Mouse (Mus musculus) hindbrain, embryonic 13.5 days (tissue): ENCODE results near the gene Pdpk1. TPM values are rescaled to one million over a fixed set of nuclear protein-coding genes. Genes with fewer than 3 reads are reported as not detected.
A peak's percentile ranks its signal among the peaks of the same experiment; 100 is the strongest.

ENCODE experiments used
- ATAC-seq: fragments of 200-750 bp; cut with Nextera tagmentation; 2 replicates; pipeline ENCODE4 v1.8.0; 2017; ENCODE audit warnings: moderate TSS enrichment; ENCODE audit not compliant: low FRiP score
- H3K27ac ChIP-seq: fragments of 300-500 bp; sonication (generic); 2 replicates; pipeline ENCODE4 v1.5.1; 2015; ENCODE audit warnings: inconsistent platforms, mild to moderate bottlenecking, moderate library complexity
- H3K27me3 ChIP-seq: fragments of 300-500 bp; sonication (generic); 2 replicates; pipeline ENCODE4 v1.6.1; 2015; ENCODE audit warnings: mild to moderate bottlenecking, inconsistent platforms
- H3K36me3 ChIP-seq: fragments of 300-500 bp; sonication (generic); 2 replicates; pipeline ENCODE4 v1.6.1; 2015; ENCODE audit warnings: mild to moderate bottlenecking, inconsistent platforms
- H3K4me1 ChIP-seq: fragments of 300-500 bp; sonication (generic); replicated peaks from 2 replicates; pipeline ENCODE4 v1.6.1; 2015; ENCODE audit warnings: inconsistent platforms
- H3K4me2 ChIP-seq: fragments of 300-500 bp; sonication (generic); 2 replicates; pipeline ENCODE4 v1.6.1; 2015; ENCODE audit warnings: inconsistent platforms, mild to moderate bottlenecking, moderate library complexity
- H3K4me3 ChIP-seq: fragments of 300-500 bp; sonication (generic); 2 replicates; pipeline ENCODE4 v1.5.1; 2015; ENCODE audit warnings: mild to moderate bottlenecking, inconsistent platforms
- H3K9ac ChIP-seq: fragments of 300-500 bp; sonication (generic); 2 replicates; pipeline ENCODE4 v1.6.1; 2015; ENCODE audit warnings: mild to moderate bottlenecking, inconsistent platforms
- H3K9me3 ChIP-seq: fragments of 300-500 bp; sonication (generic); 2 replicates; pipeline ENCODE4 v1.6.1; 2016; ENCODE audit warnings: inconsistent platforms
- WGBS: fragments of 180-500 bp; shearing (Covaris S2); methylation state at CpG from one replicate; pipeline ENCODE4 v1.1.7; 2015; 5-methylcytosine and 5-hydroxymethylcytosine counted together
- polyA plus RNA-seq: library from polyadenylated mRNA; unstranded; fragments of >200 nt; fragmentation: Nextera tagmentation; extraction: Ambion mirVana; gene quantifications from 2 replicates; pipeline ENCODE4 v1.2.1, GENCODE M21; 2015

The Pdpk1 gene
- polyA plus RNA-seq = 64.5 and 68.6 TPM in 2 replicates

DNA sequence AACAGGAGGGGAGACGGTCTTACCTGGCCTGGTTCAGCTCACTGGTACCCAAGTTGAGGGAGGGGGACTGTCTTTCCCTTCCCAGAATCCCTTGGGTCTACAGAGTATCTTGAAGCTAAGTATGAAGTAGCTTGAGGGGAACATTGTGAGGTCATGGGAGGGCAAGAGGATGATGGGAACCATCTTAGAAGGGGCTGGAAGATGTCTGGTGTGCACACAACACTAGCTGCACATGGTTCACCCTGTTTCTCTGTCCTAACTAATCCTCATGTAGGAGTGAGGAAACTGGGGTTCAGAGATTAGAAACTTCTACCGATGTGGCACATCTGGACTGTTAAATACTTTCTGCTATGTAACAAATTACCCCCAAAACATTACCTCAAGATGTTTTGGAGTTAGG lies at the start of gene Pdpk1:
Pdpk1 (minus strand) TSS at position 101 of the 400 bp plus-strand sequence.
- H3K27me3 ChIP-seq = no peaks in the 10 kb centered on the region
- no peaks in the 10 kb centered on the region for H3K9me3 ChIP-seq
- peaks cover 8% of the 10 kb centered on the region for H3K36me3 ChIP-seq
- ATAC-seq = no peak
- WGBS = 78% methylated on average over 2 of the region's 2 CpGs
- peaks cover 12% of the 10 kb centered on the region for H3K4me1 ChIP-seq
- H3K4me2 ChIP-seq = peak within 1 kb of the TSS; percentile 56
- peak within 1 kb of the TSS; percentile 55 for H3K9ac ChIP-seq
- H3K27ac ChIP-seq = no peak within 1 kb of the TSS
- peak within 1 kb of the TSS; percentile 33 for H3K4me3 ChIP-seq

- no peak for ATAC-seq
- Histone ChIP-seq H3K9ac (no peak overlapping the region), H3K27me3 (no peaks in the 10 kb centered on the region), H3K36me3 (no peaks in the 10 kb centered on the region), H3K27ac (no peak overlapping the region), H3K4me1 (peaks cover 38% of the 10 kb centered on the region), H3K4me2 (no peak overlapping the region), H3K4me3 (no peak overlapping the region), H3K9me3 (no peaks in the 10 kb centered on the region)
- WGBS = 81% methylated on average over 4 of the region's 4 CpGs
Observed at GRCm38 (mm10) chr17:24199741-24200140, 49.0 kb upstream of the Pdpk1 start.

DNA sequence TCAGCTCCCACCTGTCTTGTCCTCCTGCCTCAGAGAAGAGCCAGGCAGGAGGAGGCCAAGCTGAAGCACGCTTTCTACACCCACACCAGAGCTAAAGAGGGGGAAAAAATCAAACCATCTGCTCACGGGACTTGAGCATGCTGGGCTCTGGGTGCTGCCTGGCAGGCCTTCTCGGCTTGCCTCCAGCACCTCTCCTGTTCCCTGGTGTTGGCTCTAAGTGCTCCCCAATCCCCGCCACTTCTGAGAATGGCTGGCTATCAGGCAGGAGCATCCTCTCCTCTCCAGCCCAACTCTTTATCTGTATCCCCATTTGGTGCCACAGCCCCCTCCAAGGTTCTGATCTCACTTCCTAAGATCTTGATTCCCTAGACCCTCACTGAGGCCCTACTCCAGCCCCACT lies 48.5 kb upstream of the Pdpk1 start:
- peaks cover 33% of the 10 kb centered on the region for H3K4me1 ChIP-seq
- H3K36me3 ChIP-seq = no peaks in the 10 kb centered on the region
- H3K4me2 ChIP-seq = no peak overlapping the region
- H3K9me3 ChIP-seq = no peaks in the 10 kb centered on the region
- no peak for ATAC-seq
- WGBS = 83% methylated on average over 4 of the region's 4 CpGs
- no peak overlapping the region for H3K4me3 ChIP-seq
- no peak overlapping the region for H3K9ac ChIP-seq
- H3K27me3 ChIP-seq = no peaks in the 10 kb centered on the region
- H3K27ac ChIP-seq = no peak overlapping the region

GRCm38 (mm10) chr17:24197032-24197824 lies 46.5 kb upstream of the Pdpk1 start:
- H3K4me2 ChIP-seq = no peak overlapping the region
- ATAC-seq = no peak
- no peaks in the 10 kb centered on the region for H3K27me3 ChIP-seq
- H3K9ac ChIP-seq = peak overlapping the region; percentile 47; the same call in 1 of the 2 replicates
- no peaks in the 10 kb centered on the region for H3K36me3 ChIP-seq
- no peaks in the 10 kb centered on the region for H3K9me3 ChIP-seq
- WGBS = 68% methylated on average over 15 of the region's 15 CpGs
- H3K4me3 ChIP-seq = no peak overlapping the region
- peaks cover 19% of the 10 kb centered on the region for H3K4me1 ChIP-seq
- H3K27ac ChIP-seq = no peak overlapping the region

DNA sequence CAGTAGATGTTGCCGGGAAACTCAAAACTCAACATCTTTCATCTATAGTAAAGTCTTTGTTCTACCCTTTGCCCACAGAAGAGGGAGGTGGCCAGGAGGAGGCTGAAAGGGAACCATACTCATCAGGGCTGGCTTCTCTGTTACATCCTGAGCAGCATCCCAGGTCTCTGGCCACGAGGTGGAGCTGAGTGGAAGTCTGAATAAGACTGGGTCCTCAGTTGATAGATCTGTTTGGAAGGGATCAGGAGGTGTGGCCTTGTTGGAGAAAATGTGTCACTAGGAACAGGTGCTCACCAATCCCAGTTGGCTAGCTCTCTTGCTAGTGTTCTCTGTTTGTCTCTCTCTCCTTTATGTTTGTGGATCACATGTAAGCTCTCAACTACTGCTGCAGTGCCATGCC lies 44.6 kb upstream of the Pdpk1 start:
- no peak overlapping the region for H3K4me2 ChIP-seq
- no peak overlapping the region for H3K4me3 ChIP-seq
- H3K27me3 ChIP-seq = no peaks in the 10 kb centered on the region
- 67% methylated on average over 2 of the region's 2 CpGs for WGBS
- H3K36me3 ChIP-seq = no peaks in the 10 kb centered on the region
- H3K9ac ChIP-seq = peak overlapping the region; percentile 29; the same call in 1 of the 2 replicates
- peaks cover 14% of the 10 kb centered on the region for H3K4me1 ChIP-seq
- H3K9me3 ChIP-seq = no peaks in the 10 kb centered on the region
- ATAC-seq = no peak
- H3K27ac ChIP-seq = no peak overlapping the region

DNA sequence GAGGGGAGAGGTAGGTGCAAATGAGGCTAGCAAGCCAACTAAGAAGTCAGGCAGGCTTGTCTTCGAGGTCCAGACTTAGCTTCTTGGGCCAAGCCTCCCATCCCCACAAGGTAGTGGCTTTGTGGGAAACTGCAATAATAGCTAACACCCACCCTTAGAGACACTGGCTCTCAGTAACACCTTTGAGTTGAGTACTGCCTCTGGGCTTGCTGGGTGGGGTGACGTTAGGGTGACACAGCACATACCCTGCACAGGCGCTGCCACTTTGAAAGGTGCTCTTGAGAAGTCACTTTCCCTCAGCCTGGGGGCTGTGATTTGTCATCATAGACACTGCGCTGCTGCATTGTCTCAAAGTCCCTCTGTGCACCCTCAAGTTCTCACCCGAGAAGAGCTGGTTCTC lies 43.0 kb upstream of the Pdpk1 start:
- no peak for ATAC-seq
- no peak overlapping the region for H3K4me3 ChIP-seq
- H3K4me2 ChIP-seq = no peak overlapping the region
- H3K27me3 ChIP-seq = no peaks in the 10 kb centered on the region
- no peaks in the 10 kb centered on the region for H3K9me3 ChIP-seq
- H3K4me1 ChIP-seq = peaks cover 11% of the 10 kb centered on the region
- 90% methylated on average over 5 of the region's 5 CpGs for WGBS
- no peak overlapping the region for H3K27ac ChIP-seq
- H3K9ac ChIP-seq = no peak overlapping the region
- peaks cover 3% of the 10 kb centered on the region; the same call in 1 of the 2 replicates for H3K36me3 ChIP-seq

- Histone ChIP-seq H3K36me3 (peaks cover 7% of the 10 kb centered on the region; the same call in 1 of the 2 replicates), H3K4me1 (peaks cover 11% of the 10 kb centered on the region), H3K4me3 (no peak overlapping the region), H3K9ac (no peak overlapping the region), H3K27ac (no peak overlapping the region), H3K4me2 (no peak overlapping the region), H3K9me3 (no peaks in the 10 kb centered on the region), H3K27me3 (no peaks in the 10 kb centered on the region)
- WGBS = 89% methylated on average over 8 of the region's 8 CpGs
- no peak for ATAC-seq
Observed at GRCm38 (mm10) chr17:24193268-24193667, 42.5 kb upstream of the Pdpk1 start.

DNA sequence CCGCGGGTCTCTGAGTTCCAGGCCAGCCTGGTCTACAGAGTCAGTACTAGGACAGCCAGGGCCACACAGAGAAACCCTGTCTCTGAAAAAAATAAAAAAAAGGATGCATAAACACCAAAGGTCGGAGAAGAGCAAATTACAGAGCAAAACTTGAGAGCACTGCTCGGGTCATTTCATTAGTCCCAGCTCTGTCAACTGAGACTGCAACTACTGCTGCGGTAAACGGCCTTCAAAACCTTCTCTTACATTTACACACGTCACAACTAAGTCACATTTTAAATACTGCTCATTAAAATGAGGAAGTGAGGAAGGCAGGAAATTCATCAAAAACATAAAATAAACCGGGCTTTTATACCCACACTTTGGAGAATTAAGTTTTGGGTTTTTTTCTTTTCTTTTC lies 42.1 kb upstream of the Pdpk1 start:
- H3K4me3 ChIP-seq = no peak overlapping the region

DNA sequence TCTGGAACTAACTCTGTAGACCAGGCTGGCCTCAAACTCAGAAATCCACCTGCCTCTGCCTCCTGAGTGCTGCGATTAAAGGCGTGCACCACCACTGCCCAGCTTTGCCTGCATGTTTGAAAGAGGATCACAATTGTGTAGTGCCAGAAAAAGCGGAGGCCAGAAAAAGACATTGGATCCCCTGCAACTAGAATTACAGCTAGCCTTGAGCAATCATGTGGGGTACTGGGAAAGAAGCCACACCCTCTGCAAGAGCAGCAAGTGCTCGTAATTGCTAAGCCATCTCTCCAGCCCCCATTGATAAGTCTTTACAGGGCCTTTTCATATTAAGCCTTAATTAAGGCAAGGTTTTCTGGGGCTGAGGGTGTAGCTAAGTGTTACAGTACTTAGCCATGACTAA lies 40.8 kb upstream of the Pdpk1 start:
- 88% methylated on average over 4 of the region's 4 CpGs for WGBS
- Histone ChIP-seq H3K27me3 (no peaks in the 10 kb centered on the region), H3K36me3 (peaks cover 13% of the 10 kb centered on the region; the same call in 1 of the 2 replicates), H3K9ac (no peak overlapping the region), H3K27ac (no peak overlapping the region), H3K4me3 (no peak overlapping the region), H3K9me3 (no peaks in the 10 kb centered on the region), H3K4me1 (0 out of 2 replicates have a peak, but pooled peaks cover 6% of the 10 kb centered on the region), H3K4me2 (no peak overlapping the region)
- no peak for ATAC-seq

More for the DNA sequence above, 42.1 kb upstream of the Pdpk1 start:
- Histone ChIP-seq H3K9me3 (no peaks in the 10 kb centered on the region), H3K36me3 (peaks cover 10% of the 10 kb centered on the region; the same call in 1 of the 2 replicates), H3K27ac (no peak overlapping the region), H3K4me2 (no peak overlapping the region), H3K9ac (no peak overlapping the region), H3K4me1 (peaks cover 11% of the 10 kb centered on the region), H3K27me3 (no peaks in the 10 kb centered on the region)
- WGBS = 91% methylated on average over 8 of the region's 8 CpGs
- no peak for ATAC-seq

- Histone ChIP-seq H3K27ac (no peak overlapping the region), H3K4me3 (no peak overlapping the region), H3K27me3 (no peaks in the 10 kb centered on the region), H3K9ac (no peak overlapping the region), H3K9me3 (no peaks in the 10 kb centered on the region), H3K36me3 (peaks cover 18% of the 10 kb centered on the region), H3K4me1 (0 out of 2 replicates have a peak, but pooled peaks cover 6% of the 10 kb centered on the region), H3K4me2 (no peak overlapping the region)
- no peak for ATAC-seq
- WGBS = 90% methylated on average over 2 of the region's 2 CpGs
Observed at GRCm38 (mm10) chr17:24190934-24191333, 40.2 kb upstream of the Pdpk1 start.

GRCm38 (mm10) chr17:24174259-24174658 lies 23.5 kb upstream of the Pdpk1 start:
- H3K4me1 ChIP-seq = peaks cover 11% of the 10 kb centered on the region
- no peak overlapping the region for H3K4me2 ChIP-seq
- H3K9ac ChIP-seq = no peak overlapping the region
- WGBS = 80% methylated on average over 3 of the region's 3 CpGs
- H3K27me3 ChIP-seq = 0 out of 2 replicates have a peak, but pooled peaks cover 7% of the 10 kb centered on the region
- no peak for ATAC-seq
- no peak overlapping the region for H3K27ac ChIP-seq
- no peaks in the 10 kb centered on the region for H3K9me3 ChIP-seq
- H3K4me3 ChIP-seq = no peak overlapping the region
- H3K36me3 ChIP-seq = peaks cover 3% of the 10 kb centered on the region; the same call in 1 of the 2 replicates

- Histone ChIP-seq H3K4me2 (no peak overlapping the region), H3K9me3 (no peaks in the 10 kb centered on the region), H3K9ac (no peak overlapping the region), H3K27me3 (0 out of 2 replicates have a peak, but pooled peaks cover 7% of the 10 kb centered on the region), H3K27ac (no peak overlapping the region; the same call in 1 of the 2 replicates), H3K36me3 (no peaks in the 10 kb centered on the region), H3K4me3 (no peak overlapping the region), H3K4me1 (peaks cover 11% of the 10 kb centered on the region)
- ATAC-seq = no peak
- WGBS = 7% methylated on average over 3 of the region's 3 CpGs
Observed at GRCm38 (mm10) chr17:24173423-24173822, 22.7 kb upstream of the Pdpk1 start.

- 0 out of 2 replicates have a peak, but pooled peaks cover 7% of the 10 kb centered on the region for H3K27me3 ChIP-seq
- no peak overlapping the region for H3K9ac ChIP-seq
- H3K4me1 ChIP-seq = peaks cover 28% of the 10 kb centered on the region
- no peak for ATAC-seq
- H3K9me3 ChIP-seq = no peaks in the 10 kb centered on the region
- no peak overlapping the region for H3K4me2 ChIP-seq
- H3K27ac ChIP-seq = no peak overlapping the region
- 87% methylated on average over 4 of the region's 4 CpGs for WGBS
- peaks cover 10% of the 10 kb centered on the region for H3K36me3 ChIP-seq
- no peak overlapping the region for H3K4me3 ChIP-seq
Observed at GRCm38 (mm10) chr17:24171738-24172137, 21.0 kb upstream of the Pdpk1 start.
